Mouse (Mus musculus): ENCODE measurements around the gene Hopx. TPM values are rescaled to one million over a fixed set of nuclear protein-coding genes. Genes with fewer than 3 reads are reported as not detected.

Gene Hopx
- polyA plus RNA-seq, 1 experiment from 2014 or later: 2.0 TPM

GRCm38 (mm10) chr5:77038451-77038850 lies 76.5 kb downstream of the Hopx start:
- Histone ChIP-seq H3K27me3 (ENCODE audit: control insufficient read depth, insufficient read depth, low read length) (no peaks in the 10 kb centered on the region), H3K4me3 (ENCODE audit: low read length) (no peak overlapping the region), H3K36me3 (ENCODE audit: control insufficient read depth, insufficient read depth, low read length) (no peaks in the 10 kb centered on the region), H3K27ac (ENCODE audit: low read depth, low read length) (no peak overlapping the region), H3K4me2 (replicated peaks; ENCODE audit: low read depth, low read length) (no peak overlapping the region), H3K4me1 (ENCODE audit: control insufficient read depth, insufficient read depth, low read length) (no peaks in the 10 kb centered on the region), H3K9me3 (ENCODE audit: control insufficient read depth, low read length) (no peaks in the 10 kb centered on the region), H3K9ac (ENCODE audit: low read depth, low read length) (no peak overlapping the region)
- no peak for ATAC-seq (ENCODE audit: low FRiP score, low TSS enrichment)
- 90% methylated on average over 10 of the region's 10 CpGs for WGBS

Other genes with a start within 250 kb of the Hopx start
- gene Aasdh, start 209.6 kb downstream of the Hopx start, polyA plus RNA-seq (2014; fragmentation: Nextera tagmentation; extraction: Ambion mirVana): 13.2 and 20.8 TPM in 2 replicates
- 343 and 349 TPM in 2 replicates for gene Paics, start 163.8 kb downstream of the Hopx start, polyA plus RNA-seq (2014; fragmentation: Nextera tagmentation; extraction: Ambion mirVana)
- 34.9 and 51.7 TPM in 2 replicates for gene Ppat, start 163.5 kb downstream of the Hopx start, polyA plus RNA-seq (2014; fragmentation: Nextera tagmentation; extraction: Ambion mirVana)
- gene Srp72, start 140.4 kb downstream of the Hopx start, polyA plus RNA-seq (2014; fragmentation: Nextera tagmentation; extraction: Ambion mirVana): 77.6 and 103 TPM in 2 replicates
- 0.41 TPM in 1 of 2 replicates, not detected in the other for gene Arl9, start 111.1 kb downstream of the Hopx start, polyA plus RNA-seq (2014; fragmentation: Nextera tagmentation; extraction: Ambion mirVana)
- gene Thegl, start 99.1 kb downstream of the Hopx start, polyA plus RNA-seq (2014; fragmentation: Nextera tagmentation; extraction: Ambion mirVana): not detected in 2 replicates
- 1.6 and 1.7 TPM in 2 replicates for gene Spink2, start 96.3 kb upstream of the Hopx start, polyA plus RNA-seq (2014; fragmentation: Nextera tagmentation; extraction: Ambion mirVana)
- 38.2 and 54.2 TPM in 2 replicates for gene Rest, start 150.4 kb upstream of the Hopx start, polyA plus RNA-seq (2014; fragmentation: Nextera tagmentation; extraction: Ambion mirVana)
- 31.5 and 33.2 TPM in 2 replicates for gene Noa1, start 195.0 kb upstream of the Hopx start, polyA plus RNA-seq (2014; fragmentation: Nextera tagmentation; extraction: Ambion mirVana)
- 55.8 and 77.5 TPM in 2 replicates for gene Polr2b, start 195.0 kb upstream of the Hopx start, polyA plus RNA-seq (2014; fragmentation: Nextera tagmentation; extraction: Ambion mirVana)